Mouse (Mus musculus): ENCODE measurements around the gene Map3k9. TPM values are rescaled to one million over a fixed set of nuclear protein-coding genes. Genes with fewer than 3 reads are reported as not detected.

Map3k9 gene
- polyA plus RNA-seq, 1 experiment from 2014 or later: 1.3 TPM

DNA sequence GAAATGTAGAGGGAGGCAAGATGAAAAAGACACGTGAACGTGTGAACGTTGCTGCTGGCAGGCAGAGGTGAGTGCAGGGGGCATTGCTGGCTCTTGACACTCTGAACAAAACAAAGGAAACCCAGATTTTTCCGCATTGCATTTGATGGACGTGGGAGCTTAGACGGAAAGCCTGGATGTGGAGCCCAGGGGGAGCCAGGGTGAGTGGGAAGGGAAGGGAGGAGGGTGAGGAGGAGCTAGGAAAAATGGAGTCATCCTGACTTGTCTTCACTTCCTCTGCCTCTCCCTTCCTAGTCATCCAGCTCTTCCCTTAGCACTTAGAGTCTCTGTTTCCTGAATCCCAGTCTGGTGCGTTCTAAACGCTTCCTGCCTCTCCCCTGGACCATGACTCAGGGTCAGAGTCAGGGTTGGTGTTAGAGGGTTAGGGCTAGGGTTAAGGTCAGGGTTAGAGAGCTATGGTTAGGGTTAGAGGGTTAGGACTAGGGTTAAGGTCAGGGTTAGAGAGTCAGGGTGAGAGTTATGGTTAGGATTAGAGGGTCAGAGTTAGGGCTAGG lies 89.7 kb downstream of the Map3k9 start:
- no peaks in the 10 kb centered on the region for H3K4me1 ChIP-seq
- no peak overlapping the region for H3K4me2 ChIP-seq
- no peak for ATAC-seq (ENCODE audit: insufficient number of reproducible peaks, insufficient read depth, low FRiP score, low TSS enrichment, low read depth)
- H3K36me3 ChIP-seq: no peaks in the 10 kb centered on the region
- H3K27me3 ChIP-seq: no peaks in the 10 kb centered on the region
- 33% methylated on average over 8 of the region's 8 CpGs for WGBS
- no peak overlapping the region for H3K9ac ChIP-seq
- no peaks in the 10 kb centered on the region for H3K9me3 ChIP-seq
- no peak overlapping the region for H3K27ac ChIP-seq
- H3K4me3 ChIP-seq: no peak overlapping the region

DNA sequence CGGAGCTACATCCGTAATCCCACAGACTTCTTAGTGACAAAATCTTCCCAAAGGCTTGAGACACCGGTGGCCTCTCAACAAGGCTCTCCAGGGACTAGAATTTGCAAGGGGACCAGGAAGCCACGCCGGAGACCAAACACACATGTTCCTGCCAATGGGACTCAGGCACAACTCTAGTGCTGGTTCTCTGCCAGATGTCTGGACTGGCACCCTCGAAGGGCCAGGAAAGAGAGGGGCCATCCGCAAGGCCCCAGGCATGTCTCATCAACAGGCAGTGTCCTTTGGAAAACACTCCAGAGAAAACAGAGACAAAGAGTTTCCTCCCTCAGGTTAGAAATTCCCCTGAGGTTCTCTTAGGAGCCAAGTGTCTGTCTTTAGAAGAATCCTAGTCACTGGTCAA lies 90.2 kb downstream of the Map3k9 start:
- Histone ChIP-seq H3K27me3 (no peaks in the 10 kb centered on the region), H3K9ac (no peak overlapping the region), H3K9me3 (no peaks in the 10 kb centered on the region), H3K4me3 (no peak overlapping the region), H3K4me2 (no peak overlapping the region), H3K4me1 (no peaks in the 10 kb centered on the region), H3K36me3 (no peaks in the 10 kb centered on the region), H3K27ac (no peak overlapping the region)
- no peak for ATAC-seq (ENCODE audit: insufficient number of reproducible peaks, insufficient read depth, low FRiP score, low TSS enrichment, low read depth)
- WGBS: 79% methylated on average over 7 of the region's 7 CpGs

DNA sequence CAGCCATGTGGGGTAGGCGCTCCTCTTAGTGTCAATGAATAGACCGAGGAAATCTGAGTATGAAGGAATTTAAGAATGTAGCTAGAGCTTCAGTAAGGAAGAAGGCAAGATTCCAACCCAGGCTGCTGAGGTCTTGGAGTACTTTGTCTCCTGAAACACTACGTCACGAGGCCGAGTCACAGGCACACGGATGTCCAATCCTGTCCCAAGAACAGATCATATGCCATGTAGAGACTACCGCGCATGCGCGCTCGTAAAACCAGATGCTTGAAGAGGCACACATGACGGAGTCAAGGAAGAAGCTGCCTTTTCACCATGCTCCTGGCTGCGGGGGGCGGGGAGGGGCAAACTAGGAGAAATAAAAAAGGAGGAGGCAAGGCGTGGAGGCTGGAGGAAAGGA lies 90.9 kb downstream of the Map3k9 start:
- ATAC-seq (ENCODE audit: insufficient number of reproducible peaks, insufficient read depth, low FRiP score, low TSS enrichment, low read depth): no peak
- Histone ChIP-seq H3K9me3 (no peaks in the 10 kb centered on the region), H3K36me3 (no peaks in the 10 kb centered on the region), H3K27ac (no peak overlapping the region), H3K4me3 (no peak overlapping the region), H3K4me2 (no peak overlapping the region), H3K27me3 (no peaks in the 10 kb centered on the region), H3K9ac (no peak overlapping the region), H3K4me1 (no peaks in the 10 kb centered on the region)
- 88% methylated on average over 15 of the region's 15 CpGs for WGBS

DNA sequence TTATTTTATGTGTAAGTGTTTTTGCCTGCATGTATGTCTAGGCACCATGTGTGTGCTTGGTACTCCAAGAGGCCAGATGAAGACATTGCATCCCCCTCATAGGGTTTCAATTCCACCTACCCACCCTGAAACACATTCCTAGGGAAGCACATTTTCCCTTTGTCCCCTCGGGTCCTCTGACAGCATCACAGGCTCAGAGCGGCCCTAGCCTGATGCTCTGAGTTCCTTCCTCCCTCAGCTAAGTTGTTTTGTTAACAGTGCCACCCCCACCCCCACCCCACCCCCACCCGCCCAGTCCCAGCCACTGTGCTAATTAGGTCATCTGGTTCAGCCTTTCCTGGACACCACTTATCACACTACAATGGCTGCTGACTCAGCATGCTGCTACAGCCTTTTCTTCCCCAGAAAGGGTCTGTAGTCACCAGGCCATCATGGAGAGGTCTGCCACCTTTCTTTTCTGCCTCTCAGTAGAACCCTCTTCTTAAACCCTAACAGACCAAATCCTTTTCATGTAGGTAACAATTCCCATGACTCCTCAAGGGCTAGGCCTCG lies 91.4 kb downstream of the Map3k9 start:
- H3K36me3 ChIP-seq: no peaks in the 10 kb centered on the region
- H3K27ac ChIP-seq: no peak overlapping the region
- no peak overlapping the region for H3K9ac ChIP-seq
- H3K27me3 ChIP-seq: no peaks in the 10 kb centered on the region
- no peak overlapping the region for H3K4me3 ChIP-seq
- no peak overlapping the region for H3K4me2 ChIP-seq
- WGBS: 44% methylated on average over 4 of the region's 4 CpGs
- H3K9me3 ChIP-seq: no peaks in the 10 kb centered on the region
- no peaks in the 10 kb centered on the region for H3K4me1 ChIP-seq
- ATAC-seq (ENCODE audit: insufficient number of reproducible peaks, insufficient read depth, low FRiP score, low TSS enrichment, low read depth): no peak

DNA sequence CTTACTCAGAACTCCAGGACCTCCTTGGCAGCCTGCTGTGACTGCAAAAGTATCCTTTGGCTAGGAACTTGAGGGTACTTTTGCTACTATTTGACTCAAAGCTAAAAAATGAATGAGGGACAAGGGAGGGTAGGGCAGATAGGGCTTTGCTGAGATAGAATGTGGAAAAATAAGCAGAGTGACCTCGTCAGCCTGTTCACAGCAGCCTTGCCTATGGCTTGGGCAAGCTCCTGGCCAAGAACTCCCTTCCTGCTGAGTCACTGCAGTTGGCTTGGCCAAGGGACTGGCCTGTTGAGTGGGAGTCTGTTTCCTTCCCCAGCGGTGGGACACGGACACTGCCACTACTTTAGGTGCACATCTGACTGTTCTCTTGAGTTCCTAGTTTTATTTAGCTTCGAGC lies 92.4 kb downstream of the Map3k9 start:
- no peaks in the 10 kb centered on the region for H3K9me3 ChIP-seq
- no peak overlapping the region for H3K27ac ChIP-seq
- H3K4me2 ChIP-seq: no peak overlapping the region
- no peaks in the 10 kb centered on the region for H3K4me1 ChIP-seq
- no peak overlapping the region for H3K4me3 ChIP-seq
- no peak overlapping the region for H3K9ac ChIP-seq
- ATAC-seq (ENCODE audit: insufficient number of reproducible peaks, insufficient read depth, low FRiP score, low TSS enrichment, low read depth): no peak
- WGBS: 82% methylated on average over 4 of the region's 4 CpGs
- H3K27me3 ChIP-seq: no peaks in the 10 kb centered on the region
- H3K36me3 ChIP-seq: no peaks in the 10 kb centered on the region

DNA sequence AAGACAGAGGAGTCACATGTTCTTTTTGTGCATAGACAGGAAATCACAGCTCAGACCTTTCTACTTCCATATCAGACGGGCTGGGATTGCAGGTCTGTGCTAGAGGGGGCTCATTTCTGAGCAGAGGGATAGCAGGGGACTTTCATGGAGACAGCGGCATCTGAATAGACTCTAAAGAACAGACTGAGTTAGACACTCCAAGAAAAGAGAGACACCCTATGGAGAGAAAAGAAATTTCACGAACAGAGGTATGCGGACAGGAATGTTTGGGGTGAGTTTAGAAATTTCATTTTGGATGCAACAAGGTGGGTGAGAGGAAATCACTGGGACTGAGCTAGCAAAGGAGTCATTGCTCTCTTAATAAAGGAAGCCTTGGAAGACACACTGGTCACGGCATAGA lies 93.1 kb downstream of the Map3k9 start:
- WGBS: 86% methylated on average over 5 of the region's 5 CpGs
- no peak overlapping the region for H3K4me2 ChIP-seq
- H3K27ac ChIP-seq: no peak overlapping the region

DNA sequence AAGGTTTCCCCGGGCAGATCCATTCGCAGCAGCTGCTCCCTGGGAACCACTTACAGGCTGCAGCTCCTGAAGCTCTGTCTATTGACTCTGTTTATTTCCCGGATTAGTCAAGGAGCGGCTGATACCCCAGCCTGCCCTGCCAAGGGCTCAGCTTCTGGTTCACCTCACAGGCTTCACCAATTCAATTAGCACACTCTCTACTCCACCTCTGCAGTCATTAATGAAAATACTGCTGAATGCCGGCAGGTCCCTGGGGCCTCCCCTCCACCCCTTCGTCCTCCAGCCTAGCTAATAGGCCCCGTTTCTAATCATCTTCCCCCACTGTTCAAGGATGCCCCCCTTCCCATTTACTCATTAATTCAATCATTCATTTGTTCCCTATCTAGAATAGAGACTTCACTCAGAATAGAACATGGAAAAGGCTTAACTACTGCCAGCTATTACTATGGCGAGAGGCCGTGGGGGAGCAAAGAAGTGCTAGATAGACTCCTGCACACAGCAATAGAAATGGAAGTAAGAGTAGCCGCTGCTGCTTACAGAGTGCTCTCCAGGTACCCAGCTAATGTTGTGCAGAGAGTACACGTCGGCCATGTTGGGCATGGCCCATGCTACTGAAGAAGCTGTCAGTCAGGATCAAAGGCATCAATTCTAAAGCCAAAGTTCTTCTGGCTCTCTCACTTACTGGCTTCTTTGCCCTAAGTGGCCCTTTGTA lies 94.4 kb downstream of the Map3k9 start:
- Histone ChIP-seq H3K9ac (no peak overlapping the region), H3K27me3 (no peaks in the 10 kb centered on the region), H3K4me3 (no peak overlapping the region), H3K27ac (no peak overlapping the region), H3K4me2 (no peak overlapping the region), H3K36me3 (no peaks in the 10 kb centered on the region), H3K9me3 (no peaks in the 10 kb centered on the region), H3K4me1 (no peaks in the 10 kb centered on the region)
- no peak for ATAC-seq (ENCODE audit: insufficient number of reproducible peaks, insufficient read depth, low FRiP score, low TSS enrichment, low read depth)
- WGBS: 43% methylated on average over 12 of the region's 12 CpGs

More for the DNA sequence above, 93.1 kb downstream of the Map3k9 start:
- Histone ChIP-seq H3K36me3 (no peaks in the 10 kb centered on the region), H3K9ac (no peak overlapping the region), H3K27me3 (no peaks in the 10 kb centered on the region), H3K4me3 (no peak overlapping the region), H3K4me1 (no peaks in the 10 kb centered on the region), H3K9me3 (no peaks in the 10 kb centered on the region)
- ATAC-seq (ENCODE audit: insufficient number of reproducible peaks, insufficient read depth, low FRiP score, low TSS enrichment, low read depth): no peak

DNA sequence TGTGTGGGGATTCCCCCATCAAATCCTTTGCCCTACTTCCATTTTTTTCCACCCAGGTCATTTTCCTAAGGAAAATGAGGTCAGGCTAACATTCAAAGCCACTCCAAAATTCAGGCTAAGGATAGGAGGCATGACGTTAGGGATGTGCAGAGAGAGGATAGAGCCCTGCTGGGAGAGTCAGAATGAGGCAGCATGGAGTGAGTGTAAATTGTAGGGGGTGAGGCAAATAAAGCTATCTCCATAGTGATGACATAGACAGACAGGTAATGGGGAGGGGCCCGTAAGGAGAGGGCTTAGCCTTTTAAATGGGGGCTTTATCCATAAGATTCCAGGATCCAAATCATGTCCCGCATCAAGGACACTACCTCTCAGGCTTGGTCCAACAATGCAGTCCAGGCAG lies 95.0 kb downstream of the Map3k9 start:
- no peaks in the 10 kb centered on the region for H3K27me3 ChIP-seq
- ATAC-seq (ENCODE audit: insufficient number of reproducible peaks, insufficient read depth, low FRiP score, low TSS enrichment, low read depth): no peak
- H3K36me3 ChIP-seq: no peaks in the 10 kb centered on the region
- no peak overlapping the region for H3K4me3 ChIP-seq
- 41% methylated on average over 3 of the region's 3 CpGs for WGBS
- H3K9me3 ChIP-seq: no peaks in the 10 kb centered on the region
- no peak overlapping the region for H3K27ac ChIP-seq
- H3K4me1 ChIP-seq: no peaks in the 10 kb centered on the region
- H3K9ac ChIP-seq: no peak overlapping the region
- H3K4me2 ChIP-seq: no peak overlapping the region

DNA sequence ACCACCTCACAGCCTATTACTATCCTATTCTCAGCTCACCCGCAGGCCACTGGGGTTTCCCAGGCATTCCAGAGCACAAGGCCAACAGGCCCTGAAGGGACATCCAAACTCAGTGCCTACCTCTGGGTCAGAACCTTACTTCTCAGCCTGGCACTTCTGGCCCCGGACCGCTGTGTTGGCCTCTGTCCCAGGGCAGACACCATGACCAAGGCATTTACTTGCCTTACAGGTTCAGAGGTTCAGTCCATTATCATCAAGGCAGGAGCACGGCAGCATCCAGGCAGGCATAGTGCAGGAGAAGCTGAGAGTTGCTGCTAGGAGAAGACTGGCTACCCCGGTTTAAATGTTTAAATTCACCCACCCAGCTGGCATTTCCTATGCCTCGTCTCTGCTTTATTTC lies 96.9 kb downstream of the Map3k9 start:
- Histone ChIP-seq H3K27me3 (no peaks in the 10 kb centered on the region), H3K4me1 (no peaks in the 10 kb centered on the region), H3K9me3 (no peaks in the 10 kb centered on the region), H3K9ac (no peak overlapping the region), H3K36me3 (no peaks in the 10 kb centered on the region), H3K4me2 (no peak overlapping the region), H3K27ac (no peak overlapping the region), H3K4me3 (no peak overlapping the region)
- no peak for ATAC-seq (ENCODE audit: insufficient number of reproducible peaks, insufficient read depth, low FRiP score, low TSS enrichment, low read depth)
- 73% methylated on average over 6 of the region's 6 CpGs for WGBS

DNA sequence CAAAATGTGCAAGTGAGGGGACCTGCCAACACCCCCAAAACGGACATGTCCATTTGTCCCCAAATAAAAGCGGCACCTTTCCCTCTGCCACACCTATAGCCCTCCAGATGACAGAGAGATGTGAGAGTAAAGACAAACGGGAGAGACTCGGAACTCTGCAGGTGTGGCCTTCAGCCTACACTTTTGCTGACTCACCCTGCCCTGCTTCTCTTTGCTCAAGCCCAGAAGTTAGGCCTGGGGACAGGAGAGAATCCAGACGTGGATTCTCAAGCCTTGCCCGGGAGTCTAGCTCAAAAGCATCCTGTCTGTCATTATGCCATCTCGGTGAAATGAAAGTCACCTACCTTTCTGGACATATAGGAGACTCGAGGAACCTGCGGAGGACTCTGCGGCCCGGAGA lies 97.6 kb downstream of the Map3k9 start:
- no peak for ATAC-seq (ENCODE audit: insufficient number of reproducible peaks, insufficient read depth, low FRiP score, low TSS enrichment, low read depth)

DNA sequence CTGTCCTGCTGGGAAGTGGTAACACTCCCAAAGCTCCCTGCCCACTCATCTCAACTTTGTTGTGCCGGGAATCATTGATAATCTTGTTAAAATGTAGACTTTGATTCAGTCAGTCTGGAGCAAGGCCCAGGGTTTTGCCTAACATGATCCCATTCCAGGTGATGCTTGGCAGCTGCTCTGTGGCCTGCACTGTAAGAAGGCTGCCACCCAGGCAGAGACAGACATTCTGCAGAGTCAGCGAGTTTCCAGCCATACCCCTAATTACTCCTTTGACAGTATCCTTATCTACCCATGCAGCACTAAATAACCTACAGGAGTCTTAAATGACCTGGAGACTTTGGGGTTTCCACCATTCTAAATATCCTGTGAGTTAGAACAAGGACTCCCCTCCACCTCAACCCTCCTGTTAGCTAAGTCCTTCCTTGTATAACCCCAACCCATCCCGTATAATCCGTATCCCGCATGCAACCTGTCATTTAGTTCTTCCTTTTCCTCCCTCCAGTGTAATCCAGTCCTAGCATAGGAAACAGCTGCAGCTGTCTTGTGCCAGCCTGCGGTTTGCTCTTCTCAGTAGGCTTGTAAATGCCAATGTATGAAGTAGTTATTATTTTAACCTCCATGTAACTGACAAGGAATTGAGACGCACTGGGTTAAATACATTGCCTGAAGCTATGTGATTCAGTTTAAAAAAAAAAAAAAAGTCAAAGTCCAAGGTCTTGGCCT lies 101.0 kb downstream of the Map3k9 start:
- Histone ChIP-seq H3K4me3 (no peak overlapping the region), H3K36me3 (no peaks in the 10 kb centered on the region), H3K4me2 (no peak overlapping the region), H3K9me3 (no peaks in the 10 kb centered on the region), H3K27ac (no peak overlapping the region), H3K4me1 (no peaks in the 10 kb centered on the region), H3K27me3 (no peaks in the 10 kb centered on the region), H3K9ac (no peak overlapping the region)
- ATAC-seq (ENCODE audit: insufficient number of reproducible peaks, insufficient read depth, low FRiP score, low TSS enrichment, low read depth): no peak
- 50% methylated on average over 7 of the region's 7 CpGs for WGBS

More for the DNA sequence above, 97.6 kb downstream of the Map3k9 start:
- no peaks in the 10 kb centered on the region for H3K9me3 ChIP-seq
- no peak overlapping the region for H3K9ac ChIP-seq
- no peaks in the 10 kb centered on the region for H3K36me3 ChIP-seq
- H3K4me3 ChIP-seq: no peak overlapping the region
- no peaks in the 10 kb centered on the region for H3K27me3 ChIP-seq
- no peak overlapping the region for H3K27ac ChIP-seq
- 68% methylated on average over 11 of the region's 11 CpGs for WGBS
- H3K4me1 ChIP-seq: no peaks in the 10 kb centered on the region
- no peak overlapping the region for H3K4me2 ChIP-seq

DNA sequence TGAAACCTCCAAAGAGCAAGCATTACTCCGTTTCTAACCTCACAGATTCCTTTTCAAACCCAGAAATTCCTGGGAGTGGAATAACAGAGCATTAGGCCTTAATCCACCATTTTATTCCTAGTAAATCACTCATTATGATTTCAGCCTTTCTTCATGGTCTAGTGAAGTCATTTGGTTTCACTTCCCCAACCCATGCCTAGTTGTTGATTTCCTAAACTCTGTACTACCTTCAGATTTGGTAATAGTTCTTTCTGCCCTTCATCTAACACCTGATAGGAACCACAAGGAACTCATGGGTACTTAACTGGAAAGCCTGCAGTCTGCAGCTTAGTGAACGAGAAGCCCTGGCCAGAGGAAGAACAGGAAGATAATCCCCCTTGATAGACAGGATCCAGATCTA lies 105.4 kb downstream of the Map3k9 start:
- Histone ChIP-seq H3K4me3 (no peak overlapping the region), H3K27ac (no peak overlapping the region), H3K9me3 (no peaks in the 10 kb centered on the region), H3K4me2 (no peak overlapping the region), H3K36me3 (no peaks in the 10 kb centered on the region), H3K9ac (no peak overlapping the region), H3K27me3 (no peaks in the 10 kb centered on the region), H3K4me1 (no peaks in the 10 kb centered on the region)
- no peak for ATAC-seq (ENCODE audit: insufficient number of reproducible peaks, insufficient read depth, low FRiP score, low TSS enrichment, low read depth)
- 31% methylated on average over 2 of the region's 2 CpGs for WGBS
